16 mouse cellular contexts compared by ENCODE assay signal in the genomic region with DNA sequence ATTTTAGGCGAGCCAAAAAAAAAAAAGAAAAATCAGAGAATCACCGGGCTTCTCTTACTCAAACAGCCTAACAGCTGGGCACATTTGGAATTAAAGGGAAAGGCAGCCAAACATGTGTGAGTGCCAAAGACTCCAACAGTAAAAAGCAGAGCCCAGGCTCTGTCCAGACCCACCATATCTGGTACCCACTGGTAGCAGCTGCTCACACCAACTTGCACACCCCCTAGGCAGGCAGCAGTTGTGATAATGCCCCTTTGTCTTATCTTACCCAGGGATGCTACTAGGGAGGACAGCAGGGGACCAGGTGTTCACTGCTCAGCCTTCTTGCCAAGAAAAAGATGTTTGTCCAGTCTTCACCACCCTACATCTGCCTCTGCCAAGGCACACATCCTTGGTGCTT.
"Had no signal": no experiment of that assay in that cellular context is flagged by ENCODE, and none has a peak within 500 bp of the region (broad histone marks: within the 10 kb centered on the region; RNA-seq: fewer than 3 reads in every experiment).

No protein-coding gene starts in this region.

- H3K9ac ChIP-seq: neural tube, embryonic 13.5 days; neural tube, embryonic 15.5 days; stomach, embryonic 15.5 days had no signal

- H3K4me1 ChIP-seq: neural tube, embryonic 13.5 days; neural tube, embryonic 15.5 days; stomach, embryonic 15.5 days had no signal

- H3K27me3 ChIP-seq: neural tube, embryonic 13.5 days; neural tube, embryonic 15.5 days; stomach, embryonic 15.5 days had no signal

- H3K27ac ChIP-seq: neural tube, embryonic 13.5 days; neural tube, embryonic 15.5 days; stomach, embryonic 15.5 days; stomach, postnatal 0 days had no signal

- DNase-seq: retina, postnatal 1 day; right cerebral cortex, adult 18-20 months; right cerebral cortex, postnatal 14 days; right cerebral cortex, postnatal 25 days; right cerebral cortex, postnatal 4 days; spleen, adult 18-20 months; thymus, adult 18-20 months; thymus, adult 2 months; thymus, postnatal 14 days; thymus, postnatal 25 days; thymus, postnatal 36 days; thymus, postnatal 4 days had no signal

- H3K36me3 ChIP-seq: neural tube, embryonic 13.5 days; neural tube, embryonic 15.5 days had no signal

- H3K4me3 ChIP-seq: neural tube, embryonic 13.5 days; neural tube, embryonic 15.5 days; stomach, embryonic 15.5 days had no signal

- H3K4me2 ChIP-seq: neural tube, embryonic 13.5 days; neural tube, embryonic 15.5 days; stomach, embryonic 15.5 days had no signal

- H3K9me3 ChIP-seq: neural tube, embryonic 13.5 days; neural tube, embryonic 15.5 days; stomach, embryonic 15.5 days had no signal
